Mouse (Mus musculus) intestine, embryonic 15.5 days (tissue): Measurements from ENCODE around the gene 1600002K03Rik. TPM values are rescaled to one million over a fixed set of nuclear protein-coding genes. Genes with fewer than 3 reads are reported as not detected.
"Not testable (repeated sequence)": the region's sequence is repeated elsewhere in the genome, so short reads cannot be mapped to it uniquely, and the experiment has no call there.

Experiments used
- ATAC-seq: fragments of 200-750 bp; cut with Nextera tagmentation; 2 replicates; pipeline ENCODE4 v1.8.0; 2017; ENCODE audit warnings: moderate TSS enrichment, moderate library complexity
- H3K27ac ChIP-seq: fragments of 300-500 bp; sonication (generic); 2 replicates; pipeline ENCODE4 v1.5.1; 2015; ENCODE audit warnings: mild to moderate bottlenecking, inconsistent platforms
- H3K27me3 ChIP-seq: fragments of 300-500 bp; sonication (generic); replicated peaks from 2 replicates; pipeline ENCODE4 v1.6.1; 2015; ENCODE audit warnings: inconsistent platforms
- H3K36me3 ChIP-seq: fragments of 300-500 bp; sonication (generic); 2 replicates; pipeline ENCODE4 v1.6.1; 2015; ENCODE audit warnings: inconsistent platforms
- H3K4me1 ChIP-seq: fragments of 300-500 bp; sonication (generic); replicated peaks from 2 replicates; pipeline ENCODE4 v1.6.1; 2015; ENCODE audit warnings: inconsistent platforms
- H3K4me2 ChIP-seq: fragments of 300-500 bp; sonication (generic); replicated peaks from 2 replicates; pipeline ENCODE4 v1.6.1; 2015; ENCODE audit warnings: mild to moderate bottlenecking, inconsistent platforms
- H3K4me3 ChIP-seq: fragments of 300-500 bp; sonication (generic); replicated peaks from 2 replicates; pipeline ENCODE4 v1.5.1; 2015; ENCODE audit warnings: inconsistent platforms
- H3K9ac ChIP-seq: fragments of 300-500 bp; sonication (generic); 2 replicates; pipeline ENCODE4 v1.6.1; 2015; ENCODE audit warnings: inconsistent platforms
- H3K9me3 ChIP-seq: fragments of 300-500 bp; sonication (generic); 2 replicates; pipeline ENCODE4 v1.6.1; 2016; ENCODE audit warnings: inconsistent platforms
- WGBS: fragments of 180-500 bp; shearing (Covaris S2); methylation state at CpG from one replicate; pipeline ENCODE4 v1.1.7; 2015; 5-methylcytosine and 5-hydroxymethylcytosine counted together
- polyA plus RNA-seq: library from polyadenylated mRNA; unstranded; fragments of >200 nt; fragmentation: Nextera tagmentation; extraction: Ambion mirVana; gene quantifications from 2 replicates; pipeline ENCODE4 v1.2.1, GENCODE M21; 2015

The 1600002K03Rik gene
- polyA plus RNA-seq, 1 experiment from 2014 or later: 22.9 TPM

DNA sequence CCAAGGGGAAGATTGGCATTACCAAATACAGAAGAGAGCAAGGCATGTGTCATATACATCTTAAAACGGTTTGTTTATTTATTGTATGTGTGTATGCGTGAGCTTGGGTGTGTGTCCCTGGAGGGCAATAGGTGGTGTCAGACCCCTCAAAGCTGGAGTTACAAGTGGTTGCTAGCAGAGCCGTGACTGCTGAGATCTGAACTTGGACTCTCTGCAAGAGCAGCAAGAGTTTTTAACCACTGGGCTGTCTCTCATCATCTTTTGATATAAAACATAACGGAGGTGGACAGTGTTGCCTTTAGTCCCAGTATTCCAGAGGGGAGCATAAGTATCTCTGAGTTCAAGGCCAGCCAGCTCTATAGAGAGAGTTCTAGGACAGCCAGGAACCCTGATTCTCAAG is 35.5 kb downstream of the 1600002K03Rik start:
- H3K4me2 ChIP-seq: no peak overlapping the region
- 65% methylated on average over 4 of the region's 4 CpGs for WGBS
- ATAC-seq: no peak
- H3K4me3 ChIP-seq: no peak overlapping the region
- no peaks in the 10 kb centered on the region for H3K4me1 ChIP-seq
- H3K36me3 ChIP-seq: no peaks in the 10 kb centered on the region
- no peaks in the 10 kb centered on the region for H3K27me3 ChIP-seq
- H3K27ac ChIP-seq: no peak overlapping the region
- H3K9ac ChIP-seq: no peak overlapping the region
- no peaks in the 10 kb centered on the region for H3K9me3 ChIP-seq

DNA sequence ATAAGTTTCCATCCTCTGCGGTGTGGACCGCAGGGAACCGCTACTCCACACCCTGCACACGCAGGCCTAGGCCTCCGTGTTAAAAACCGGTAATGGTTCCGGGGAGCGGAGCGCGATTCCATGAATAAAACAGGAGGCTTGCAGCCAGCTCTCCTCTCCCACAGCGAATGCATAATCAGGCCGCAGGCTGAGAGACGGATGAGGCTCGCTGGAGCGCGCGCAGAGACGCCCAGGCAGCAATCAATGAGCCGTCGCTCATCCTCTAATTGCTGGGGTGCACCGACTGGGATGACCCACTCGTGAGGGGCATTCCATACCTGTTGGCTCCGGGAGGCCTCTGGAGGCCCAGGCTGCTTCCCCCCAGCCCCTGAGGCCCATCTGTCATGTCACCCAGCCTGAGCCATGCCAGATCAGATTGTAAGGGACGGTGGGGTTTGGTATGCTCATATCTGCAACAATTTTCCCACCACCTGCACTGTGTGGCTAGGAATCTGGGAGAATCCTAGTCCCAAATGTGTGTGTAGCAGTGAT is 36.2 kb downstream of the 1600002K03Rik start:
- Histone ChIP-seq H3K36me3 (no peaks in the 10 kb centered on the region), H3K4me3 (no peak overlapping the region), H3K27me3 (no peaks in the 10 kb centered on the region), H3K27ac (no peak overlapping the region), H3K9ac (peak overlapping the region; percentile 26; the same call in 1 of the 2 replicates), H3K4me2 (no peak overlapping the region; the same call in 1 of the 2 replicates), H3K9me3 (no peaks in the 10 kb centered on the region), H3K4me1 (no peaks in the 10 kb centered on the region)
- ATAC-seq: no peak
- 18% methylated on average over 24 of the region's 24 CpGs for WGBS

DNA sequence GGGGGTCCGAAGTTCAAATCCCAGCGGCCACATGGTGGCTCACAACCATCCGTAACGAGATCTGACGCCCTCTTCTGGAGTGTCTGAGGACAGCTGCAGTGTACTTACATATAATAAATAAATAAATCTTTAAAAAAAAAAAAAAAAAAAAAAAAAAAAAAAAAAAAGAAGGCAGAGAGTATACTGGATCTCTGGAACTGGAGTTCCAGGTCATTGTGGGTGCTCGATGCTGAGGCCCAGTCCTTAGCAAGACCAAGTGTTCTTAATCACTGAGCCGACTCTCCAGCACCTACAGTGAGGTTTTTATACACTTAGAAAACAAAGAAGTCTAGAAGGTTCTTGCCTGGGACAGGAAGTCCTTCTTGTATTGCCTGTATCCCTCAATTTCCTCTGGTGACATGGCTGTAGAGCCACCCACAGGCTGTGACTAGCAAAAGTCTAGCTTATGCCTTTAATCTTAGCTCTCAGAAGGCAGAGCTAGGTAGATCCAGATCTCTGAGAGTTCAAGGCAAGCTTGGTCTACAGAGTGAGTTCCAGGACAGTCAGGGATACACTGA is 38.9 kb downstream of the 1600002K03Rik start:
- H3K4me1 ChIP-seq, H3K27ac ChIP-seq, H3K9me3 ChIP-seq, H3K36me3 ChIP-seq, ATAC-seq, H3K4me2 ChIP-seq, H3K9ac ChIP-seq, H3K4me3 ChIP-seq, H3K27me3 ChIP-seq: not testable (repeated sequence)
- 72% methylated on average over 7 of the region's 7 CpGs for WGBS

DNA sequence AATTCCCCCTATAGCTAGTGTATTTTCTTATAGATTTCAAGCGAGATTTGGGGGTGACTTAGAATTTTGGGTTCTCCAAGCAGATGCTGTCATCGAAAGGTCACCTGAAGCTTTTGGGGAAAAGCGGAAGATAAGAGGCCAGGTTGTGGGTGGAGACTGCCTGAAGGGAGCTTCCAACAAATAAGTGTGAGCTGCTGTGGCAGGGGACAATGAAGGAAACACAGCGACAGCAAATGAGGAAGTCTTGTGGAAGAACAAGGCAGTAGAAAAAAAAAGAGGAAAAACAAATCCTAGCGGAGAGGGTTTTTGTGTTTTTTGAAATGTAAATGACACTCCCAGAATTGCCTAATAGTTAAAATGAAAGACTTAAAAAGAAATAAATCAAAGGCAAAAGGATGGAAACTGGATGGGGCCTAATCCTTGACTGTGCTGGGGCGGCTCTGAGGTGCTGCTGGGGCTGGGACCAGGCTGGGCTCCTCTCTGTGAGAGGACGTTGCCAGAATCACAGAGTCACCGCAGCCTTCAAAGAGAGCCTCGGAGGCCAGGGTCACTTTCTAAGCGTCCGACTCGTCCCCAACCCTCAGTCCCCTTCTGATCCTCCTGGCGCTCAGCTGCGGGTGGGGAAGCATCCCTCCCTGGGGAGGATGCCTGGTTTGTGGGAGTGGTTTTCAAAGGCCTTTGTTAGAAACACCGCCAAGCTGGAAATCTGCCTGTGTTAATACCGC is 42.5 kb downstream of the 1600002K03Rik start:
- H3K4me2 ChIP-seq: no peak overlapping the region
- WGBS: 35% methylated on average over 16 of the region's 16 CpGs
- no peak overlapping the region for H3K9ac ChIP-seq
- no peak overlapping the region for H3K27ac ChIP-seq
- H3K4me1 ChIP-seq: no peaks in the 10 kb centered on the region
- ATAC-seq: no peak
- no peaks in the 10 kb centered on the region for H3K9me3 ChIP-seq
- no peak overlapping the region for H3K4me3 ChIP-seq
- H3K36me3 ChIP-seq: no peaks in the 10 kb centered on the region
- H3K27me3 ChIP-seq: no peaks in the 10 kb centered on the region

DNA sequence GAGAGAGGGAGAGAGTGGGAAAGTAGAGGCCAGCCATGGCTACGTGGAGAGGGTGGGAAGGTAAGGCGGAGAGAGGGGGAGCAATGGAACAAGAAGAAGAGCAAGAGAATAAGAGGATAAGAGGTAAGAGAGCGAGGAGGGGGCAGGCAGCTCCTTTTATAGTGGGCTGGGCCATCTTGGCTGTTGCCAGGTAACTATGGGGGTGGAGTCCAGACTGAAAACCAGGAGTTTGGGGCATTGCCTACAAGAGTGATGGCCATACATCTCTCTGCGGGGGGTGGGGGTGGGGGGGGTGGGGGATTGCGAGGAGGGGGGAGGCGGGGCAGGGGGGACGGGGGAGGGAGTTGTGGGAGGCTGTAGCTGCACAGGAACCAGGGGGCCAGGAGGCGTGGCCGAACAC is 47.9 kb downstream of the 1600002K03Rik start:
- Histone ChIP-seq H3K36me3 (no peaks in the 10 kb centered on the region), H3K9ac (no peak overlapping the region), H3K4me3 (no peak overlapping the region), H3K4me2 (no peak overlapping the region), H3K4me1 (peaks cover 4% of the 10 kb centered on the region; the same call in 1 of the 2 replicates), H3K27ac (no peak overlapping the region), H3K27me3 (no peaks in the 10 kb centered on the region), H3K9me3 (no peaks in the 10 kb centered on the region)
- no peak for ATAC-seq
- WGBS: 40% methylated on average over 7 of the region's 9 CpGs

DNA sequence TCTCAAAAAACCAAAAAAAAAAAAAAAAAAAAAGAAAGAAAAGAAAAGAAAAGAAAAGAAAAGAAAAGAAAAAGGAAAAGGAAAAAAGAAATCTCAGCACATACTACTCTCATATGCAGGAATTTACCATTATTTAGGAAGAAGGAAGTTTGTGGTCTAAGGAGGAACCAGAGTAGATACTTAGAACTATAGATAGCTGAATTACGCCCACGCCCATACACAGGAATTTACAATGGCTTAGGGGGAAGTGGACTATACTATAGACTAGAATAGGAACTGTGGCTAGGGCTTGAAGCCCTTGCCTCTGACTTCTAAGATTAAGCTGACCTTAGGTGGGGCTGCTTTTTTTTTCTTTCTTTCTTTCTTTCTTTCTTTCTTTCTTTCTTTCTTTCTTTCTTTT is 50.4 kb downstream of the 1600002K03Rik start:
- peaks cover 18% of the 10 kb centered on the region for H3K4me1 ChIP-seq
- not testable (repeated sequence) for H3K9ac ChIP-seq, H3K9me3 ChIP-seq, H3K36me3 ChIP-seq, H3K4me2 ChIP-seq, ATAC-seq, H3K27me3 ChIP-seq, H3K27ac ChIP-seq, H3K4me3 ChIP-seq
- 80% methylated on average over 2 of the region's 2 CpGs for WGBS

Other genes starting within 250 kb of the 1600002K03Rik start
- gene Arid3a, start 245.9 kb upstream of the 1600002K03Rik start, polyA plus RNA-seq: 18.7 and 19.0 TPM in 2 replicates
- gene Wdr18, start 212.8 kb upstream of the 1600002K03Rik start, polyA plus RNA-seq: 90.3 and 94.8 TPM in 2 replicates
- gene Grin3b, start 202.2 kb upstream of the 1600002K03Rik start, polyA plus RNA-seq: 0.11 TPM in 2 replicates
- gene Tmem259, start 188.6 kb upstream of the 1600002K03Rik start, polyA plus RNA-seq: 18.1 and 19.6 TPM in 2 replicates
- gene Cnn2, start 184.4 kb upstream of the 1600002K03Rik start, polyA plus RNA-seq: 239 and 242 TPM in 2 replicates
- 3.0 and 3.7 TPM in 2 replicates for gene Abca7, start 176.4 kb upstream of the 1600002K03Rik start, polyA plus RNA-seq
- 6.3 and 6.5 TPM in 2 replicates for gene Arhgap45, start 156.3 kb upstream of the 1600002K03Rik start, polyA plus RNA-seq
- gene Polr2e, start 133.1 kb upstream of the 1600002K03Rik start, polyA plus RNA-seq: 206 and 218 TPM in 2 replicates
- 712 and 771 TPM in 2 replicates for gene Gpx4, start 125.8 kb upstream of the 1600002K03Rik start, polyA plus RNA-seq
- 12.8 and 14.0 TPM in 2 replicates for gene Sbno2, start 67.4 kb upstream of the 1600002K03Rik start, polyA plus RNA-seq
- gene Stk11, start 57.1 kb upstream of the 1600002K03Rik start, polyA plus RNA-seq: 14.4 and 21.2 TPM in 2 replicates
- gene Atp5d, start 34.3 kb upstream of the 1600002K03Rik start, polyA plus RNA-seq: 701 and 737 TPM in 2 replicates
- gene Cbarp, start 32.1 kb upstream of the 1600002K03Rik start, polyA plus RNA-seq: 4.8 and 5.1 TPM in 2 replicates
- gene Midn, start 24.7 kb upstream of the 1600002K03Rik start, polyA plus RNA-seq: 14.1 and 16.1 TPM in 2 replicates
- 69.4 and 83.9 TPM in 2 replicates for gene Cirbp, start 7.0 kb upstream of the 1600002K03Rik start, polyA plus RNA-seq
- gene Efna2, start 6.5 kb downstream of the 1600002K03Rik start, polyA plus RNA-seq: 13.6 and 15.0 TPM in 2 replicates
- gene Mum1, start 53.5 kb downstream of the 1600002K03Rik start, polyA plus RNA-seq: 53.0 and 55.2 TPM in 2 replicates
- gene Ndufs7, start 76.2 kb downstream of the 1600002K03Rik start, polyA plus RNA-seq: 467 and 534 TPM in 2 replicates
- 71.0 and 112 TPM in 2 replicates for gene Gamt, start 88.1 kb downstream of the 1600002K03Rik start, polyA plus RNA-seq
- 53.1 and 57.0 TPM in 2 replicates for gene Dazap1, start 88.5 kb downstream of the 1600002K03Rik start, polyA plus RNA-seq
- 974 and 1,020 TPM in 2 replicates for gene Rps15, start 119.5 kb downstream of the 1600002K03Rik start, polyA plus RNA-seq
- gene Apc2, start 123.0 kb downstream of the 1600002K03Rik start, polyA plus RNA-seq: 4.9 and 6.5 TPM in 2 replicates
- gene 2310011J03Rik, start 147.6 kb downstream of the 1600002K03Rik start, polyA plus RNA-seq: 51.4 and 51.5 TPM in 2 replicates
- 8.1 and 8.8 TPM in 2 replicates for gene Pcsk4, start 156.6 kb downstream of the 1600002K03Rik start, polyA plus RNA-seq
- gene Reep6, start 157.0 kb downstream of the 1600002K03Rik start, polyA plus RNA-seq: 132 and 159 TPM in 2 replicates
- gene Adamtsl5, start 175.5 kb downstream of the 1600002K03Rik start, polyA plus RNA-seq: 19.3 and 20.4 TPM in 2 replicates
- 0.32 and 0.63 TPM in 2 replicates for gene Plk5, start 183.5 kb downstream of the 1600002K03Rik start, polyA plus RNA-seq
- gene Mex3d, start 214.7 kb downstream of the 1600002K03Rik start, polyA plus RNA-seq: 5.5 and 6.9 TPM in 2 replicates
- 180 and 201 TPM in 2 replicates for gene Mbd3, start 226.6 kb downstream of the 1600002K03Rik start, polyA plus RNA-seq
- gene Uqcr11, start 233.9 kb downstream of the 1600002K03Rik start, polyA plus RNA-seq: 890 and 1,161 TPM in 2 replicates